Mouse (Mus musculus): Measurements from ENCODE around the gene Ctsz. TPM values are rescaled to one million over a fixed set of nuclear protein-coding genes. Genes with fewer than 3 reads are reported as not detected.

Ctsz gene
- polyA plus RNA-seq, 1 experiment from 2014 or later: 88.4 TPM

- Histone ChIP-seq H3K36me3 (peaks cover 7% of the 10 kb centered on the region), H3K4me1 (peaks cover 11% of the 10 kb centered on the region), H3K27me3 (0 out of 2 replicates have a peak, but pooled peaks cover 3% of the 10 kb centered on the region), H3K4me3 (peak overlapping the region; percentile 93), H3K4me2 (replicated peaks) (peak overlapping the region; percentile 83), H3K9me3 (replicated peaks) (no peaks in the 10 kb centered on the region), H3K27ac (no peak overlapping the region), H3K9ac (no peak overlapping the region)
- no peak for ATAC-seq (ENCODE audit: low FRiP score)
- 44% methylated on average over 18 of the region's 18 CpGs for WGBS
These were observed 23.7 kb downstream of the Ctsz start for GRCm38 (mm10) chr2:174415001-174415730.

GRCm38 (mm10) chr2:174413127-174413526, 25.7 kb downstream of the Ctsz start:
- H3K36me3 ChIP-seq: no peaks in the 10 kb centered on the region
- peaks cover 3% of the 10 kb centered on the region; the same call in 1 of the 2 replicates for H3K27me3 ChIP-seq
- ATAC-seq (ENCODE audit: low FRiP score): no peak
- H3K4me2 ChIP-seq (replicated peaks): no peak overlapping the region
- 73% methylated on average over 7 of the region's 7 CpGs for WGBS
- H3K9me3 ChIP-seq (replicated peaks): no peaks in the 10 kb centered on the region
- no peak overlapping the region for H3K4me3 ChIP-seq
- H3K27ac ChIP-seq: no peak overlapping the region
- H3K9ac ChIP-seq: no peak overlapping the region
- H3K4me1 ChIP-seq: peaks cover 11% of the 10 kb centered on the region

- H3K36me3 ChIP-seq: no peaks in the 10 kb centered on the region
- no peak for ATAC-seq (ENCODE audit: low FRiP score)
- H3K9ac ChIP-seq: no peak overlapping the region
- no peak overlapping the region for H3K4me2 ChIP-seq (replicated peaks)
- no peaks in the 10 kb centered on the region for H3K4me1 ChIP-seq
- H3K4me3 ChIP-seq: no peak overlapping the region
- H3K9me3 ChIP-seq (replicated peaks): no peaks in the 10 kb centered on the region
- no peak overlapping the region for H3K27ac ChIP-seq
- 59% methylated on average over 2 of the region's 2 CpGs for WGBS
- H3K27me3 ChIP-seq: peaks cover 3% of the 10 kb centered on the region; the same call in 1 of the 2 replicates
These were observed 28.6 kb downstream of the Ctsz start for GRCm38 (mm10) chr2:174410222-174410621.

- 83% methylated on average over 4 of the region's 4 CpGs for WGBS
These were observed 38.4 kb downstream of the Ctsz start for GRCm38 (mm10) chr2:174400396-174400795.

GRCm38 (mm10) chr2:174397881-174398280, 41.0 kb downstream of the Ctsz start:
- H3K9me3 ChIP-seq (replicated peaks): no peaks in the 10 kb centered on the region
- no peak overlapping the region for H3K27ac ChIP-seq
- no peaks in the 10 kb centered on the region for H3K36me3 ChIP-seq
- WGBS: 92% methylated on average over 6 of the region's 6 CpGs
- no peak overlapping the region for H3K4me2 ChIP-seq (replicated peaks)
- no peak overlapping the region for H3K4me3 ChIP-seq
- ATAC-seq (ENCODE audit: low FRiP score): no peak
- H3K27me3 ChIP-seq: no peaks in the 10 kb centered on the region
- H3K4me1 ChIP-seq: no peaks in the 10 kb centered on the region
- no peak overlapping the region for H3K9ac ChIP-seq

More at GRCm38 (mm10) chr2:174400396-174400795, 38.4 kb downstream of the Ctsz start:
- H3K27me3 ChIP-seq: no peaks in the 10 kb centered on the region
- H3K4me2 ChIP-seq (replicated peaks): no peak overlapping the region
- H3K4me1 ChIP-seq: no peaks in the 10 kb centered on the region
- no peak overlapping the region for H3K9ac ChIP-seq
- no peaks in the 10 kb centered on the region for H3K9me3 ChIP-seq (replicated peaks)
- H3K27ac ChIP-seq: no peak overlapping the region
- no peak for ATAC-seq (ENCODE audit: low FRiP score)
- H3K4me3 ChIP-seq: no peak overlapping the region
- H3K36me3 ChIP-seq: no peaks in the 10 kb centered on the region

- H3K4me3 ChIP-seq: no peak overlapping the region
- no peaks in the 10 kb centered on the region for H3K4me1 ChIP-seq
- no peaks in the 10 kb centered on the region for H3K27me3 ChIP-seq
- H3K36me3 ChIP-seq: no peaks in the 10 kb centered on the region
- 96% methylated on average over 1 of the region's 1 CpGs for WGBS
- H3K4me2 ChIP-seq (replicated peaks): no peak overlapping the region
- H3K27ac ChIP-seq: no peak overlapping the region
- H3K9me3 ChIP-seq (replicated peaks): no peaks in the 10 kb centered on the region
- ATAC-seq (ENCODE audit: low FRiP score): no peak
- no peak overlapping the region for H3K9ac ChIP-seq
These were observed 41.8 kb downstream of the Ctsz start for GRCm38 (mm10) chr2:174397065-174397464.

- Histone ChIP-seq H3K27ac (no peak overlapping the region), H3K9ac (no peak overlapping the region), H3K4me1 (no peaks in the 10 kb centered on the region), H3K36me3 (no peaks in the 10 kb centered on the region), H3K9me3 (replicated peaks) (no peaks in the 10 kb centered on the region), H3K4me2 (replicated peaks) (no peak overlapping the region), H3K27me3 (no peaks in the 10 kb centered on the region), H3K4me3 (no peak overlapping the region)
- WGBS: 85% methylated on average over 10 of the region's 10 CpGs
- ATAC-seq (ENCODE audit: low FRiP score): no peak
These were observed 42.2 kb downstream of the Ctsz start for GRCm38 (mm10) chr2:174396643-174397042.

- no peak for ATAC-seq (ENCODE audit: low FRiP score)
- H3K4me1 ChIP-seq: no peaks in the 10 kb centered on the region
- no peaks in the 10 kb centered on the region for H3K27me3 ChIP-seq
- no peak overlapping the region for H3K4me3 ChIP-seq
- H3K4me2 ChIP-seq (replicated peaks): no peak overlapping the region
- H3K36me3 ChIP-seq: no peaks in the 10 kb centered on the region
- H3K9me3 ChIP-seq (replicated peaks): no peaks in the 10 kb centered on the region
- H3K27ac ChIP-seq: no peak overlapping the region
- no peak overlapping the region for H3K9ac ChIP-seq
- 82% methylated on average over 5 of the region's 5 CpGs for WGBS
These were observed 45.5 kb downstream of the Ctsz start for GRCm38 (mm10) chr2:174393383-174393782.

- H3K9ac ChIP-seq: no peak overlapping the region
- no peaks in the 10 kb centered on the region for H3K9me3 ChIP-seq (replicated peaks)
- H3K27ac ChIP-seq: no peak overlapping the region
- ATAC-seq (ENCODE audit: low FRiP score): no peak
- no peaks in the 10 kb centered on the region for H3K27me3 ChIP-seq
- H3K4me2 ChIP-seq (replicated peaks): no peak overlapping the region
- no peaks in the 10 kb centered on the region for H3K36me3 ChIP-seq
- WGBS: 67% methylated on average over 9 of the region's 9 CpGs
- no peaks in the 10 kb centered on the region for H3K4me1 ChIP-seq
- H3K4me3 ChIP-seq: no peak overlapping the region
These were observed 46.3 kb downstream of the Ctsz start for GRCm38 (mm10) chr2:174392554-174392953.

GRCm38 (mm10) chr2:174391936-174392335, 46.9 kb downstream of the Ctsz start:
- H3K36me3 ChIP-seq: no peaks in the 10 kb centered on the region
- H3K9ac ChIP-seq: no peak overlapping the region
- no peak overlapping the region for H3K4me2 ChIP-seq (replicated peaks)
- H3K4me1 ChIP-seq: no peaks in the 10 kb centered on the region
- 93% methylated on average over 3 of the region's 3 CpGs for WGBS
- no peaks in the 10 kb centered on the region for H3K9me3 ChIP-seq (replicated peaks)
- H3K27ac ChIP-seq: no peak overlapping the region
- no peak for ATAC-seq (ENCODE audit: low FRiP score)
- no peaks in the 10 kb centered on the region for H3K27me3 ChIP-seq
- H3K4me3 ChIP-seq: no peak overlapping the region

- Histone ChIP-seq H3K4me1 (no peaks in the 10 kb centered on the region), H3K27me3 (no peaks in the 10 kb centered on the region), H3K4me2 (replicated peaks) (no peak overlapping the region), H3K4me3 (no peak overlapping the region), H3K27ac (no peak overlapping the region), H3K9ac (no peak overlapping the region), H3K9me3 (replicated peaks) (no peaks in the 10 kb centered on the region), H3K36me3 (no peaks in the 10 kb centered on the region)
- no peak for ATAC-seq (ENCODE audit: low FRiP score)
- 84% methylated on average over 9 of the region's 9 CpGs for WGBS
These were observed 57.8 kb downstream of the Ctsz start for GRCm38 (mm10) chr2:174381021-174381420.

Data from hindbrain, embryonic 12.5 days (tissue).